Mouse (Mus musculus): ENCODE results near the gene Pop5. TPM values are rescaled to one million over a fixed set of nuclear protein-coding genes. Genes with fewer than 3 reads are reported as not detected.

Gene Pop5
- polyA plus RNA-seq, 1 experiment = 79.9 TPM

DNA sequence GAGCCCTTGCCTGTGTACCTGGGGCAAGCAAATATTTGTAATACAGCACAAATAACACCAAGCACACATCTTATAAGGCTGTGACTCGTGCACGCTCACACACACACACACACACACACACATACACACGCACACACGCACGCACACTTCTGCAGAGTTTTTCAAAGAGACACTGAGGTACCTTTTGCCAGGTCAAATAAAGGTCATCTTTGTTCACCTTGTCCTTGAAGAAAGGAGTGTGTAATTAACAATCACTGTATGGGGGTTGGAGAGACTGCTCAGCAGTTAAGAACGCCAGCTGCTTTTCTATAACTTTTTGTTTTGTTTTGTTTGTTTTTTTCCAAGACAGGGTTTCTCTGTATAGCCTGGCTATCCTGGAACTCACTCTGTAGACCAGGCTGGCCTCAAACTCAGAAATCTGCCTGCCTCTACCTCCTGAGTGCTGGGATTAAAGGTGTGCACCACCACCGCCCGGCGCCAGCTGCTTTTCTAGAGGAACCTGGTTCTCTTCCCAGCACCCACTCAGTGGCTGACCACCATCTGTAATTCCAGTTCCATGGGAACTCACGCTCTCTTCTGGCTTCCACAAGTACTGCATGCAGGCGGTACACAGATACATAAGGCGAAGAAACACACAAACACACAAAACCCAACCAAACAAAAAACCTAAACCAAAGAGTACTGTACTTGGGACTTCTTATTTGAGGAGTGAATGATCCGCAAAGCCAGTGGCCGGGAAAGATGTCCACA, 2.4 kb upstream of the Pop5 start:
- Histone ChIP-seq H3K27ac (ENCODE audit: insufficient read depth, low read length) (no peak overlapping the region), H3K4me3 (ENCODE audit: low read depth, low read length) (no peak overlapping the region), H3K9ac (ENCODE audit: low read depth, poor library complexity, severe bottlenecking) (no peak overlapping the region), H3K36me3 (ENCODE audit: control insufficient read depth, insufficient read depth, low read length, poor library complexity, severe bottlenecking) (no peaks in the 10 kb centered on the region), H3K27me3 (ENCODE audit: control insufficient read depth, insufficient read depth, low read length, poor library complexity, severe bottlenecking) (no peaks in the 10 kb centered on the region), H3K4me1 (ENCODE audit: control insufficient read depth, insufficient read depth, low read length) (peaks cover 2% of the 10 kb centered on the region), H3K9me3 (replicated peaks; ENCODE audit: control insufficient read depth, insufficient read depth, low read length, poor library complexity, severe bottlenecking) (no peaks in the 10 kb centered on the region)
- TF ChIP-seq EP300 (IDR thresholded peaks at IDR 0.05; ENCODE audit: insufficient read depth, low read depth, low read length) = no peak
- no peak for TF ChIP-seq POLR2A (IDR thresholded peaks at IDR 0.05; ENCODE audit: insufficient read depth, low read length)
- TF ChIP-seq CTCF (IDR thresholded peaks at IDR 0.05; ENCODE audit: low read depth, low read length) = peak; percentile 5

DNA sequence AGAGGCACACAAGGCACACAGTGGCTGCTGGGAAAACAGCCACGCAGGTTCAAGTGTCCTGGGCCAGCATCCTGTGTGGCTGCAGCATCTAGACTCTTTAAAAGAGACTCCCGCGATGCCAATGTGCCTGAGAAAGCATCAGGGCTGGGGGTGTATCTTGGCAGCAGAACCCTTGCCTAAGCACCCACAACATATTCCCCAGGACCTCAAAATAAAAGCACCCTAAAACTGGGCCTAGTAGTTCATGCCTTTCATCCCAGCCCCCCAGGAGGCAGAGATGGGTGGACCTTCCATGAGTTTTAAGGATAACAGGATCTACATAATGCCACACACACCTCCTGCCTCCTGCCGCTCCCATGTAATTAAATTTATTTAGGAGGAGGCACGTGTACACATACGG, 1.1 kb upstream of the Pop5 start:
- TF ChIP-seq CTCF (IDR thresholded peaks at IDR 0.05; ENCODE audit: low read depth, low read length) (no peak), POLR2A (IDR thresholded peaks at IDR 0.05; ENCODE audit: insufficient read depth, low read length) (no peak), EP300 (IDR thresholded peaks at IDR 0.05; ENCODE audit: insufficient read depth, low read depth, low read length) (no peak)
- Histone ChIP-seq H3K27ac (ENCODE audit: insufficient read depth, low read length) (no peak overlapping the region), H3K9me3 (replicated peaks; ENCODE audit: control insufficient read depth, insufficient read depth, low read length, poor library complexity, severe bottlenecking) (no peaks in the 10 kb centered on the region), H3K4me1 (ENCODE audit: control insufficient read depth, insufficient read depth, low read length) (peaks cover 2% of the 10 kb centered on the region), H3K4me3 (ENCODE audit: low read depth, low read length) (no peak overlapping the region), H3K36me3 (ENCODE audit: control insufficient read depth, insufficient read depth, low read length, poor library complexity, severe bottlenecking) (no peaks in the 10 kb centered on the region), H3K27me3 (ENCODE audit: control insufficient read depth, insufficient read depth, low read length, poor library complexity, severe bottlenecking) (no peaks in the 10 kb centered on the region), H3K9ac (ENCODE audit: low read depth, poor library complexity, severe bottlenecking) (0 out of 2 replicates have a peak overlapping the region, but pooled peaks have one; percentile 57)

GRCm38 (mm10) chr5:115235323-115235771, 289 bp upstream of the Pop5 start:
- no peaks in the 10 kb centered on the region for H3K9me3 ChIP-seq (replicated peaks; ENCODE audit: control insufficient read depth, insufficient read depth, low read length, poor library complexity, severe bottlenecking)
- peaks cover 7% of the 10 kb centered on the region for H3K36me3 ChIP-seq (ENCODE audit: control insufficient read depth, insufficient read depth, low read length, poor library complexity, severe bottlenecking)
- H3K27me3 ChIP-seq (ENCODE audit: control insufficient read depth, insufficient read depth, low read length, poor library complexity, severe bottlenecking) = no peaks in the 10 kb centered on the region
- peak overlapping the region; percentile 57 for H3K9ac ChIP-seq (ENCODE audit: low read depth, poor library complexity, severe bottlenecking)
- peaks cover 2% of the 10 kb centered on the region for H3K4me1 ChIP-seq (ENCODE audit: control insufficient read depth, insufficient read depth, low read length)
- H3K4me3 ChIP-seq (ENCODE audit: low read depth, low read length) = peak overlapping the region; percentile 62
- no peak overlapping the region for H3K27ac ChIP-seq (ENCODE audit: insufficient read depth, low read length)
- no peak for TF ChIP-seq POLR2A (IDR thresholded peaks at IDR 0.05; ENCODE audit: insufficient read depth, low read length)
- no peak for TF ChIP-seq CTCF (IDR thresholded peaks at IDR 0.05; ENCODE audit: low read depth, low read length)
- TF ChIP-seq EP300 (IDR thresholded peaks at IDR 0.05; ENCODE audit: insufficient read depth, low read depth, low read length) = no peak

DNA sequence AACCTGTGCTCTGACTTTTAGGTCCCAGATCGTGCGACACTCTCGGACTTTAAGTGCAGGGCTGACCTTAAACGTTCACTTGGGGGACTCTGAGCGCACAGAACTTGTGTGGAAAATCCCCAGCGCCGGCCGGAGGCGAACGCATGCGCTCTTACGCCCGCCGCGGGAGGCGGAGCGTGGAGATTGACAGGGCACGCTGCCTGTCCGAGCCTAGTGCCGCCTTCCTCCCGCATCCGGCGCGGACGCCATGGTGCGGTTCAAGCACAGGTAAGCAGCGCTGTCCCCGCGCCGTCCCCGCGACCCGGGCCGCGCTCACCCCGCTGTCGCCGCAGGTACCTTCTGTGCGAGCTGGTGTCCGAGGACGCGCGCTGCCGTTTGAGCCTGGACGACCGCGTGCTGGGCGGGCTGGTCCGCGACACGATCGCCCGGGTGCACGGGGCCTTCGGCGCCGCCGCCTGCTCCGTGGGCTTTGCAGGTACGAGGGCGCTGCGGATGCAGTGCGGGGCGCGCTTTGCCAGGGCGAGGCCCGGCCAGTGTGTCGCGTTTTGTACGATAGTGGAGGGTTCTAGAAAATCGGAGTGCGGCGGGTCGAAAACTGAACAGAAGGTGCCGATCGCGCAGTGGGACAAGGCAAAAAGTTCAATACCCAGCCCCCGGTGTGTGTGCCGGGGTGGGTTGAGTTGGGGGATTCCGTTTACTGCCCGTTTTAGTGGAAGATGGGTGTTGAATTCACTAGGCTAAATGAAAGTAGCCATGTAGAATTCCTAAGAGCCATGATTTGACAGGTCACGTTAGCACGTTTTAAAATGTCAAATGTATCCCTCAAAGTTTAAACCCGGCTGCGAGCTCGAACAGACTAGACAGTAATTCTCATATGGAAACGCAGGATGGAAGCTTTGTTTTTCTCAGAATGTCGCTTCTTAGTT, 2.4 kb downstream of the Pop5 start:
- H3K27me3 ChIP-seq (ENCODE audit: control insufficient read depth, insufficient read depth, low read length, poor library complexity, severe bottlenecking) = no peaks in the 10 kb centered on the region
- H3K9ac ChIP-seq (ENCODE audit: low read depth, poor library complexity, severe bottlenecking) = peak overlapping the region; percentile 83
- TF ChIP-seq EP300 (IDR thresholded peaks at IDR 0.05; ENCODE audit: insufficient read depth, low read depth, low read length) (0 out of 2 replicates have a peak, but pooled peaks have one; percentile 2), CTCF (IDR thresholded peaks at IDR 0.05; ENCODE audit: low read depth, low read length) (no peak), POLR2A (IDR thresholded peaks at IDR 0.05; ENCODE audit: insufficient read depth, low read length) (peak; percentile 57)
- no peaks in the 10 kb centered on the region for H3K9me3 ChIP-seq (replicated peaks; ENCODE audit: control insufficient read depth, insufficient read depth, low read length, poor library complexity, severe bottlenecking)
- H3K36me3 ChIP-seq (ENCODE audit: control insufficient read depth, insufficient read depth, low read length, poor library complexity, severe bottlenecking) = peaks cover 34% of the 10 kb centered on the region
- peak overlapping the region; percentile 83 for H3K4me3 ChIP-seq (ENCODE audit: low read depth, low read length)
- peaks cover under 1% of the 10 kb centered on the region for H3K4me1 ChIP-seq (ENCODE audit: control insufficient read depth, insufficient read depth, low read length)
- peak overlapping the region; percentile 34; the same call in 1 of the 2 replicates for H3K27ac ChIP-seq (ENCODE audit: insufficient read depth, low read length)

DNA sequence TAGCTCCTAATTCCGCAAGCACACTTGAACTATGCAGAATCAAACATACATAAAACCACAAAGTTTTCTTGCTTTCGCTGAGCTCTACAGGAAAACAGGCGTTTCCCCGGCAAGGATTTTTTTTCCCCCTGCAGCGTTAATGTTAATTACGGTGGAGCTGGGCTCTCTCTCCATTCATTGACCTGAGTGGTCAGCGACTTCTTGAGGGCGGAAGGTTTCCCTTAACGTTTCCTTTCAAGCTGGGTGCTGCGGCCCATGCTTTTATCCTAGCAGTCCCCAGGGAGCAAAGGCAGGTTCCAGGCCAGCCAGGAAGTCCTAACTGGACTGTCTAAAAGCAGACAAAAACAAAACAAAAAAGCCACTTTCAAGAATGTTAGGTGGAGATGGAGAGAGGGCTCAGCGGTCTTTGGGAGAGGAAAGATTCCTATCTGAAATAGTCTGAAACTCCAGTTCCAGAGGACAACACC, 3.1 kb downstream of the Pop5 start:
- H3K9me3 ChIP-seq (replicated peaks; ENCODE audit: control insufficient read depth, insufficient read depth, low read length, poor library complexity, severe bottlenecking) = no peaks in the 10 kb centered on the region
- H3K4me1 ChIP-seq (ENCODE audit: control insufficient read depth, insufficient read depth, low read length) = no peaks in the 10 kb centered on the region
- 0 out of 2 replicates have a peak overlapping the region, but pooled peaks have one; percentile 18 for H3K4me3 ChIP-seq (ENCODE audit: low read depth, low read length)
- no peak overlapping the region for H3K27ac ChIP-seq (ENCODE audit: insufficient read depth, low read length)
- H3K36me3 ChIP-seq (ENCODE audit: control insufficient read depth, insufficient read depth, low read length, poor library complexity, severe bottlenecking) = peaks cover 41% of the 10 kb centered on the region
- H3K27me3 ChIP-seq (ENCODE audit: control insufficient read depth, insufficient read depth, low read length, poor library complexity, severe bottlenecking) = no peaks in the 10 kb centered on the region
- H3K9ac ChIP-seq (ENCODE audit: low read depth, poor library complexity, severe bottlenecking) = peak overlapping the region; percentile 83
- TF ChIP-seq POLR2A (IDR thresholded peaks at IDR 0.05; ENCODE audit: insufficient read depth, low read length) (no peak), EP300 (IDR thresholded peaks at IDR 0.05; ENCODE audit: insufficient read depth, low read depth, low read length) (no peak), CTCF (IDR thresholded peaks at IDR 0.05; ENCODE audit: low read depth, low read length) (no peak)

All from ES-Bruce4 (cell line).